Mouse (Mus musculus) right cerebral cortex, postnatal 25 days (tissue): ENCODE data around the gene Nrgn.
A peak's percentile ranks its signal among the peaks of the same experiment; 100 is the strongest.

Source experiments
- DNase-seq: peaks from one replicate; pipeline ENCODE4 v3.0.0; 2022

Nrgn gene

DNA sequence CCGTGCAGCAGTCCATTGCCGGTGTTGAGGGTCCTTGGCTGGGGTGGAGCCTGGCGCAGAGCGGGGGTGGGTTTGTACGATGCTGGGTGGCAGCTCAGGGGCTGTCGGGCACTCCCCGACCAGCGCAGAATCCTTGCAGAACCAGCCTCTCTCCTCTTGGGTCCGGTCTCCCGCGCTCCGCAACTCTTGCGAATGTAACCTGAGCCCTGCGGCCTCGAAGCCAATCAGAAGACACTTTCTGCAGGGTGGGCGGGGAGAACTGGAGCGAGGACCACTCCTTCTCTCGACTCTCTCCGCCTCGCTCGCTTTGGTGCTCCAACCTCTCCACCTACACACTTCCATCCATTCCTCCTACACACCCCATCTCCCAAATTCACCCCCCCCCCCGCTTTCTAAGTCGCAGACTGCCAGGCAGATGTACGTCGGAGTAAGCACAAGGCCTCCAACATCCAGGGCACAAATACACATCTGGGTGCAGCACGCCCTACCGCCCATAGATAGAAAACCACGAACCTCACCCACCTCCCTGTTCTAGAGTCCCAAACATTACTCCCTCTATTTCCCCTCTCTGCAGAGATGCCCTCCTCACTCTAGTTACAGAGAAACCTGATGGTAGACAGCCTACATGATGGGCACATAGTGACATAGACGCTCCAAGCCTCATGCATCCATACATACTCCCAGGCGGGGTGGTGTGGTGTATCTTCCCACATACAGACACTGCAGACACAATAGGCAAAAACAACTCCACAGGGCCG is at the start of gene Nrgn:
Gene Nrgn, minus strand, starts transcription at position 369 of the 758 bp plus-strand sequence.
- peak; percentile 87 for DNase-seq

DNA sequence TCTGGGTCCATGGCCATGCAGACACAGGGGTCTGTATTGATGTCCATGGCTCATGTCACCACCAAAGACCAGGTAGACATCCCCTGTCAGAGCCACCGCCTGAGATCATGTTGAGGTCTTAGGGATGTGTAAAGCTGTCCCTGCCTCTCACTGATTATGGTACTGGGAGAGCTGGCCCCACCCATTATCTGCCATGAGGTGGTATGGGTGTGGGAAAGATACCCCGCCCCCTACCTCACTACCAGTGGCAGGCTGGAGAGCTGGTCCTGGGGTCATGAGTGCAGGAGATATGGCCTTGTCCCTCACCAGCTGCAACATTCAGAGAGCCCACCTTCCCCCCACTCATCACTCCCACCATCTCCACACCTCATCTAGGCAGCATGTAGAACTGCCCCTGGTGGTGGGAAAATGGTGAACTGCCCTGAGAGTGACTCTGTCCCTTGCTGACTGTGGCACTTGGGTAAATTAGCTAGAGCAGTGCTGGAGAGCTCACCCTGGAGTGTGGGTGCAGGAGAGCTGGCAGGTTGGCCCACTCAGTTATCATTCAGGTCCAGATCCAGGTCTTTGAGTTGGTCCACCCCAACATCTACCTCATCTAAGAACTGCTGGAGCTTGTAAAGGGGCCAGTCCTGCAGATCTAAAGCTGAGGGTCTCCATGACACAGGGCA is 48.0 kb upstream of the Nrgn start:
- DNase-seq, result no peak

DNA sequence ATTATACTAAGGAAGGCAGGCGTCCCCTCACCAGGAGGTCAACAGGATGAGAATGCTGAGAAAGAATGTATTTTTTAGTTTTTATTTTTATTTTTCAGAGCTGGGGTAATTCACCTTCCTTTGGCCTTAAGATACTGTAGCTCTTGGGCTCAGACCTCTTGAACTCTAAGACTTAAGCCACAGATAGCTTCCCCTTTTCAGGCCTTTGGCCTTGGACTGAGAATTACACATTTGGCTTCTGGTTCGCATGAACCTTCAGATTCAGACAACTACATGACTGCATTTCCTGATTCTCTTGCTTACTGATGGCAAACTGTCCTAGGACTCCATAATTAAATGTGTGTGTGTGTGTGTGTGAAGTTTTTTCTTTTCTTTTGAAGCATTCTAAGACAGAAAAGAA is 45.9 kb upstream of the Nrgn start:
- no peak for DNase-seq

DNA sequence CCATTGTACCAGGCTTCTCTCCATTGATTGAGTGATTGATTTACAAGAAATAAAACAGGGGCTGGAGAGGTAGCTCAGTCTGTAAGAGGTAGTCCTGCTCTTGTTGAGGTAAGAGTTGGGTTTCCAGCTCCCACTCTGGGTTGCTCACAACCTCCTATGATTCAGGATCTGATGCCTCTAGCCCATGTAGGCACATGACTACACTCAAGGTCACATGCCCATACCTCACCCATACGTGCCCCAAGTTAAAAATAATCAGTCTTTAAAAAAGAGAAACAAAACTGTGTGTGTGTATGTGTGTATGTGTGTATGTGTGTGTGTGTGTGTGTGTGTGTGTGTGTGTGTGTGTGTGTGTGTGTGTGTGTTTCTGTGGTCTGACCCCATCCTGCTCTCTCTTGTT is 42.9 kb upstream of the Nrgn start:
- DNase-seq, result no peak

DNA sequence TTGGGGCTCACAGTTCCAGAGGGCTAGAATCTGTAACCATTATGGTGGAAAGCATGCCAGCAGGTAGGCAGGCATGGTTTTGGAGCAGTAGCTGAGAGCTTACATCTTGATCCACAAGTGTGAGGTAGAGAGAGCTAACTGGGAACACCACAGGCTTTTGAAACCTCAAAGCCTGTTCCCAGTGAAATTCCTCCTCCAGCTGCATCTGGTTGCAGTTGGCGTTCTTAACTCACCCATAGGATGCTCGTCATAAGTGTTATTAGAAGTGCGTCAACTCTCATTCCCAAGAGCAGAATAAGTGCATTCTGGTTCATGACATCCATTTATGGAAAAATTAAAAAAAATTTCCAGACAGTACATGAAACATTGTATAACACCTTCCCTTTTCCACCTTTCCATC is 41.0 kb upstream of the Nrgn start:
- no peak for DNase-seq

DNA sequence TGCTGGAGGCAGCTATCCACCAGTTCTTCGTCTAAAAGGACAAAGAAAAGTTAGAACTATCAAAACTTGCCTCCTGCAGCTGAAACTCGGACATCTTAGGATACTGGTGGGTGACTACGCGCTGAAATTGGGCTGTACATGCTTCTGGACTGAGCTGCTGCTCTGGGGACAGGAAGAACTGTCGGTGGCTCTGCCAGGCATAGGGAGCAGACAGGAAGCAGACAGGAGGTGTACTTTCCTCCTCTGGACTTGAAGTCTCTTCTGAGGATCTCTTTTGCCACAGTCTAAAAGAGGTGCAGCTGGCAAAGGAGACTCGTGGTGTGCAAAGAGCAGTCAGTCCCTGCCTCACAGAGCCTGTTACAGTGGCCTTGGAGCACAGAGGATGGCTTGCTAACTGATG is 39.9 kb upstream of the Nrgn start:
- DNase-seq, result no peak

DNA sequence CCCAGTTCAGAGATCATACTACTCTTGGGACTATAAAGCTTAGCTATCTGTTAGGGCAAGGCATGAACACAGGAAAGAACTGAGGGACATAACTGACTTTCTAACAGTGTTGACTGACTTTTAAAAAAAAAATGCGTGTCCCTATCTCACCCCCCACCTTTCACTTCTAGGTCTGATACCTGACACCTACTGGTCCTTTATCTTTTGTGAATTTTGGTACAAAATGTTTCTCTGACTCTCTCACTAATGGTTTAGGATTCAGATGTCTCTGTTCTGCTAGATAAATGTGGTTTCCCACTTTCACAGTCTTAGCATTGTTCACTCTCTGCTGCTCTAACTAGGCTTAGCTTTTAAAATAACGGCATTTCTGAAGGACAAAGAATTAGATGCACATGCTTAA is 39.3 kb upstream of the Nrgn start:
- DNase-seq, result no peak

DNA sequence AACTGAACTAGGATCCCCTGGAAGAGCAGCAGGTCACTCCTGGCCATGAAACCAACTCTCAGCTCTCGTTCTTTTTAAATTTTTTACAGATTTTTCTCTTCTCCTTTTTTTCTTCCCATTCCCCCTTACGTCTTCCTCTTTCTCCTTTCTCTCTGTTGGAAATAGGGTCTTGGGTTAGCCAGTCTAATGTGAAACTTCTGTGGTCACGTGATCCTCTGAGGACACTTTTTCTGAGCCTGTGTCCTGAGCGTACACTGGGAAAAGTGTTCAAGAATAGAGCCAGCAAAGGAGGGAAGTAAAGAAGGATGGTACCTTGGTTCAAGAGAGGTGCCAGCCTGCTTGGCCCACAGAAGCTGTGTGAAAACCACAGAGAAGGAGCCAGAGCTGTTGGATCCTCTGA is 37.7 kb upstream of the Nrgn start:
- DNase-seq, result no peak

DNA sequence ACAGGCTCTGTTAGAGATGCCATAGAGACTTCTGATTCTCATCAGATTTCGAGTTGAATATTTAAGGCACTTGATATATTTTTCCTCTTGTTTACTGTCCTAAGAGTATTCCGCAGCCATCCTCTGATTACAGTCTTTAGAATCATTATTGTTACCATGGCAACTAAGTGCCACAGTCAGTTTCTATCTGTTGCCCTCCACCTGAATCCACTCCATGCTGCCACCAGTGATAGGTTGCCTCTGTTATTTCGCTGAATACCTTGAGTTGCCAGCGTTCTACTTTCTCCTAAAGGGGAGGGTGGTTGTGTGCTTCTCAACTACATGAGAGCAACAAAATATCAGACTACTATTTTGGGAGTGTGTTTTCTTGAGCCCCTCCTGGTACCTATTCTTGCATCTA is 34.0 kb upstream of the Nrgn start:
- no peak for DNase-seq

DNA sequence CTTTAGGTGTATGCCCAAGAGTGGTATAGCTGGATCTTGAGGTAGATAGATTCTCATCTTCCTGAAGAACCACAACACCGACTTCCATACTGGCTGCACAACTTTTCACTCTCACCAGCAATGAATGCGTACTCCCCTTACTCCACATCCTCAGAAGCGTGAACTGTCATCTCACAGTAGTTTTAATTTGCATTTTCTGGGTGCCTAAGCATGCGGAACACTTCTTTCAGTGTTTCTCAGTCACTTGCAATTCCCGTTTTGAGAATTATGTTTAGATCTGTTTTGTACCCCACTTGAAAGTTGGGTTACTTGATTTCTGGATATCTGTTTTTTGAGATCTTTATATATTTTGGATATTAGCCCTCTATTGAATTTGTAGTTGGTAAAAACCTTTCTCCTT is 30.9 kb upstream of the Nrgn start:
- DNase-seq, result no peak

DNA sequence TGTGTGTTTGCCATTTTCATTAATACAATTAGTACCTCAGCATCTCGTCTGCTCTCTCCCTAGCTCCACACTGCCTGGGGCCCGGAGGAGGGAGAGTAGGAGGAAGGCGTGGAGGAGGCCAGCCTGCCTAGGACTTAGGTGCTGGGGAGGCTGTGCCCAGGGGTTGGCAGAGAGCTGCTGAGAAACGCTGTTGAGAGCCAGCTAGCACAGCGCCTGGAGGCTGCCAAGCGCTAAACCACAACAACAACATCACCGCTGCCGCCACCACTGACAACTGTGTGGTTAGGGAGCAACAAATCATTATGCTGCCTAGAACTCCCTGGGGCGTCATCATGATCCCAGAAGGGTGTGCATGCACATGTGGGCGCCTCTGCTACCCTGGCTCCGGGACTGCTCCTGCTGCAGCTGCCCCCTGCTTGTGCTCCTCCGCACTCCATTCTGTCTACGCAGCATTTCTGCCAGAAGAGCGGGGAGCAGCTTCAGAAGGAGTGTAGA is 23.8 kb upstream of the Nrgn start:
- peak; percentile 74 for DNase-seq

DNA sequence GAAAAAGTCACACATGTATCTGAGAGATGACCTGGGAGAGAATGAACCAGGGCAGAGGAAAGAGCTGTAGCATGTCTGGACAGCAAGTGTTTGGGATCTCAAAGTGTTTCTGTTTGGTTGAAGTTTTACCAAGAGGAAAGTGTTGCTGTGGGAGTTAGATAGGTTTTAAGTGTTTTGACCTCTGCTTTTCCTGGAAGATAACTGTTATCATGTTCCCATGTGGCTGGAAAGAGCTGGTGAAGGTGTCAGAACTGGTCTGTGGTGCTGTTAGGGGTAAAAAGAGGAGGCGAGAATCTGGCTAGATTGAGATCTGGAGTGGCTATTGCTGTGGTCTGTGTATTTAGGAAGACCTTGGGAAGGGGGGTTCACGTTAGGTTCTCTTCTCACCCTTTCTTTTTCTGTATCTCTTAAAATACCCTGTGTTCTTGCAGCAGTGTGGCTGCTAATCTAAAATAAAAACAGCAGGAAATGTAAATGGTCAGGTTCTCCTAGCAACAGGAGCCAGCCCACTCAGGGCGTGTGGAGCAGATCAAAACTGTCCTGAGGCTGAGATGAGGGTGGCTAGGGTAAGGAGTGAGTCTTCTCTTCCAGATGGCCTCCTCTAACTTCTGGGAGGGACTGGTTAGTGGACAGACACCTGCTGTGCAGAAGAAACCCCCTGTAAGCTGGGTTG is 19.6 kb upstream of the Nrgn start:
- no peak for DNase-seq

DNA sequence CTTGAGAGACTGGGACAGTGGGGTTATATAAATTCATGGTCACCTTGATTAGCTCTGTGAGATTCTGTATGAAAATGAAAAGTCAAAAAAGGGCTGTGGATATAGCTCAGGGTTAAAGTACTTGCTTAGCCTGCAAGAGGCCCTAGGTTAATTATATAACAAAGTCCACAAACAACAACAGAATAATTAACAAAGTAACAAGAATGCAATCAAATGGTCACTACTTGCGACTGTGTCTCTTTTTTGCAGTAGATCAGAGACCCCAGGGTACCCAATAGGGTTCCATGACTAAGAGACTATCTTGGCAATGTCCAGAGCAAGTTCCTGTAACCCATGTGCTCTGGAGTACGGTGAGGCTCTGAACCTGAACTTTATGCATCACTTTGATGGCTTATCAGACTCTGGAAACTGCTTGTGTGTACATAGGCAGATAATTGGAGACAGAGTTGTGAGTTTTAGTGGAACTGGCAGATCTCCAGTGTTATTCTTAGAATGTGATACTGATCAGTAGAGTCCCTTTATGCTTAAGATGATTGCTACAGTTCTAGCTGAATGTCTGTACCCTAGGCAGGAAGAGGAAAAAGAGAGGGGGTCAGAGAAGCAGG is 16.6 kb upstream of the Nrgn start:
- DNase-seq, result no peak

DNA sequence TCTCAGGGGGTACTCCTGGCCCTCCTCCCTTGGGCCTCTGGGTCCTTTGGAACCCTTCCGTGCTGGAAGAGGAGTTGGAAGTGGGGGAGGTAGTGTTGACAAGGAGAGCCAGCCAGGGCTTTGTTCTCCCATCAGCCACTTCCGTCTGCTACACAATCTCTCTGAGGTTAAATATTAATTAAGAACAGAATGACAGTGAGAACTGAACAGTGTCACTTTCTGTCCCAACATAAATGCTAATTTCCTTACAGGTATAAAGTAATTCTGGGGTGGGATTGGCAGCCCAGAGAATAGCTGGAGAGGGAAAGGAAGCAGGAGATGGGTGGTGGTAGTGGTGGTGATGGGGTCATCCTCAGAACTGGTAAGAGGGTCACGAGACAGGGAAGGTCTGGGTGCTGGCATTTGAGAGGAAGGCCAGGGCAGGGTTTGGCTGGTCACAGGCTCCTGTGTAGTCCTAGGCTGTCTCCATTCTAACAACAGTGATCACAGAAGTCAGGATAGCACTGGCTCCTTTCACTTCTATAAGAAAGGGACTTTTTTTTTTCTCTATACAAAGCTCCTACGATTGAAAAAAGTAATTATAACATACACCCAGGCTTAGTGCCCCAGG is 16.0 kb upstream of the Nrgn start:
- DNase-seq, result no peak

DNA sequence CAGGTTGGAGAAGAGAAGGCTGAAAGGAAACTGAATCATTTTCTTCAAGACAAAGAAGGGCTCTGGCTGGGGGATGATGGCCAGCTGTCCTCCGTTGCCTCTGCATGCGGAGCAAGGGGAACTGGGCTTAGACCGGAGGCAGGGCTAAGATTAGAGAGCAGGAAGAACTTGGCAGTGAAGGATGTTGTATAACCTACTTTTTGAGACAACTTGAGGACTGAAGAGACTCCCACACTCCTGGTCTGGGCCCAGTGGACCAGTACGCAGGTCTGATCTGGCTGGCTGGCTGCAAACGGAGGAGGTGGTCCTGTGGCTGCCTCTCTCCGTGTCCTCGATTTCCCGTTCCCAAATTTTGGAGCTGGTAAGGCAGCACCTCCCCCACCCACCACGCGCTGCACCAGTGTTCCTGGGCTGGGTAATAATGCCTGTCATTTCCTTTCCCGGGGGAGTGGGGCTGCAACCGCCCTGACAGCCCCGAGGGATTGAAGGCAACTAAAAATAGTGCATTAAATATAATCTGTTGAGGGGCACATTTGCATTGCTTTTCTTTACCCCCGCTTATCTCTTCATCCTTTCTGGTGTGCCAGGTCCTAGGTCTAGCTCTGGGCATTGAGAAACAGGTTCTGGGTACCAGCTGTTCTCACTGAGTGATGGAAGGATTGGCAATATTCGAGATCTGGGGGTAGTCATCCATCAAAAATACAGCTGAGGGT is 15.3 kb upstream of the Nrgn start:
- DNase-seq, result peak; percentile 62

DNA sequence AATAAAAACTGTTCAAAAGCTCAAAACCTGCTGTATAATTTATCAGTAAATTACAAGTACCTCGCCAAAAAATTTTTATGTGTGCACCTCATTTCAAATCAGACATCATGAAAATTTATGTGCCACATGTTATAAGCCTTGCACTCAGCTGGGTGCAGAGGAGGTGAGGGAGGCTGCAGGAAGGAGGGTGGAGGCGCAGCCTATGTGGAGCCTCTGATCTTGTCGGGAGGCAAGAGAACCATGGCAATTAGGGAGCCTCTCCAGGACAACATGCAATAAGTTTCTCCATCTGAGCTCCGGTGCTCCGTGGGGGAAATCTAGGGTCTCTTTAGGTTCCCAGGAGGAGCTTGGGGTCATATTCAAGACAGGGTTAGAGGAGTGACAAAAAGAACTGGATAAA is 14.8 kb upstream of the Nrgn start:
- DNase-seq, result no peak

DNA sequence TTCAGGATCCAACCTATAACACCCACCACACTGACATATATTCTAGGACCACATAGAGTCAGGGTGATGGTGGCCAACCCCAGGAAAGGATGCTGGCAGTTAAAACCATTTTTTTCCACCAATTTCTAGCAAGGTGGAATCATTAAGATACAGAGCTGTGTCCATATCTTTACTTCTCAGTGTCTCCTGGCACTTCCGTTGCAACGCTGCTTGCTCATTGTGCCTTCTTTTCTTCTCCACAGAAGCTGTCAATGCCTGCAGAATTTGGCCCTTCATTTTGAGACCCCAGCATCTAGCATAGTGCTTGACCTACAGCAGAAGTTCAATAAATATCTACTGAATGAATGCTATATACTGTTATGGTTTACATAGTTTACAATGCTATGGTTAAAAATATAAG is 14.3 kb upstream of the Nrgn start:
- DNase-seq, result no peak

DNA sequence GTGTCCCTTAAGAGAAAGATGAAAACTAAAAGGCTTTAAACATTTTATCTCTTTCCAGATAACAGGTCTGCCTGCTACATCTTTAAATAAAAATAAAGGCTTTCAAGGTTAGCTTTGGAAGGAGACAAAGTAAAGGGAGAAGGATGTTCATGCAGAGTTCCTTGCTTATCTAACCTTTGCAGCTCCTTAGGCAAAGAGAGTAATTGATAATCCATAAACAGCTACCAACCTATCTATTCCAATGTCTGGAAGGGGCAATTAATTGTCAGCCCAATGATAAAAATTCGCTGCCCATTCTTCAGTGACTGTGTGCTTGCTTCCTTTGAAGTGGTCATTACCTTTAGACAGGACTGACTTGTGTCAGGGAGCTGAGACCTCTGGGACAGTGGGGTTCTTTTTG is 11.1 kb upstream of the Nrgn start:
- no peak for DNase-seq

DNA sequence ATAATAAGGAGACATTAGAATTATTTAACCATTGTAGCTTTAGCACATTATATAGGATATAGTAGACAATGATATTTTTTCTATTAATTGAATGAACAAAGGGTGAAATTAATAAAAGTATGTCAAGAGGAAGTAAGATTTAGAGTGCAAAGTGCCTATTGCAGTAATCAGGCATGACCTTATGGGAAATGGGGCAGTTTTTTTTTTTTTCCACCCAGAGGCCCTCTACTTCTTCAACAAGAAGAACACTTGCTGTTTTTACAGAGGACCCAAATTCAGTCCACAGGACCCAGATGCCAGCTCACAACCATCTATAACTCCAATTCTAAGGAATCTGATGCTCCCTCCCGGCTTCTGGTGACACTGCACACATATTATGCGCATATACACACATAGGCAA is 7.9 kb upstream of the Nrgn start:
- no peak for DNase-seq

DNA sequence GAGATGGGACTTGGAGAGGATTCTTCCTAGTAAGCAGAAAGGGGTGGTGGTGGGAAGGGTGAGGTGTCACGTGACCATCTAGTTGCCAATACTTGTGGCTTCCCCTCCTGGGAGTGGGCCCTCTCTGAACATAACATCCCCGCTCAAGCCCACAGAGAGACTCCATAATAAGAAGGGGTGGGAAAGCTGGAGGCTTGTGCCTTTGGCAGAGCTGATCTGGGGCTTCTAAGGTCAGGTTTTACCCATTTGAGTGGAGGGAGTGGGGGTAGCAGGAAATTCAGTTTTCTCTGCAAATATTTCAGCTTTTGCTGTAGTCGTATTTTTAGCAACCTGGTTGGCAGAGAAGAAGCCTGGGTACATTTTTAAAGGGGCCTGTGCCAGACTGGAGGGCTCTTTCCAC is 3.7 kb upstream of the Nrgn start:
- peak; percentile 35 for DNase-seq

DNA sequence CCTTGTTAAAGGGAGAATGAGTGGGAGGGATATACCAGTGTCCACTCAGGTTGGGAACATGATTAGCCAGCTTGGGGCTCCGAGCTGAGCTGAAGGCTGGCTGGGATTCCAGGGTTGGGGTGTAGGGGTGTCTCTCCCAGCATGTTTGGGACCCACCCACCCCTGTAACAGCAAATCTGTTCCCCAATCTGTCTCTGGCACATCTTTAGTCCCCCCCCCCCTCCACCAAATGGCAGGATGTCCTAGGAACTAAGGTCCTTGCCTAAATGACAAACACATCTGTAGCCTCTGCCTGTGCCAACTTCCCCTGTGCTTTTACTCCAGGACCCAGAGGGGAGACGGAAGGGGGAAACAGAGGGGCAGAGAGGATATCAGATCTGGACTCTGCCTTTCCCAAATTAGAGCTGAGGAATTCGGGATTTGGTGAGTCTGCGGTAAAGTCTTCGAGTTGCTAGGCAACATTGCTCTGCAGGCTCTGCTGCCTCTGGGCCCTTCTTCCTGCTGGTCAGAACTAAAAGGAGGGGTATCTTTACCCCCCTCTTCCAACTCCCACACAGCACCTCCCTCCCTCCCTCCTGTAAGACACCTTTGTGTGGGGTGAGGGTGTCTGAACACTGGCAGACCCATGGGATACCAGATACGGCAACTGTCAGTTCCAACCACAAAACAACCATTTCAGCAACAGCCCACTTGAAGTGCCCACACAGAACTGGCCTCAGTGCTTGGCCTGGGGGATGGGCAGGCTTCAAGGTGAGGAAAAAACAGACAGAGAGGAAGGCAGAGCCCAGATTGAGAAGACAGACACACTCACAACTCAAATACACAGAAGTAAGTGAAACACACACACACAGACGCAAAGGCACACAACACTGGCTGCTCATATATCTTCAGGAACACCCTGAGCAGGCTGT is 2.4 kb upstream of the Nrgn start, which contains the start of gene Siae:
Gene Siae, plus strand, starts transcription at position 861 of the 911 bp plus-strand sequence.
- DNase-seq, result peak; percentile 67
